Mouse (Mus musculus) E14TG2a.4 (cell line): ENCODE measurements around the gene Rplp2.

Source experiments
- CTCF ChIP-seq: conservative IDR thresholded peaks from 2 replicates; pipeline ENCODE4 v1.5.1; 2014; ENCODE audit warnings: low read length
- NANOG ChIP-seq: IDR thresholded peaks from 2 replicates; pipeline ENCODE4 v1.6.1; 2014; ENCODE audit warnings: borderline replicate concordance, low read length, mixed read lengths

- TF ChIP-seq CTCF (no peak), NANOG (no peak)
These were observed 6.5 kb downstream of the Rplp2 start for GRCm38 (mm10) chr7:141453636-141454035.
